Mouse (Mus musculus): Measurements from ENCODE around the gene Bap1. TPM values are rescaled to one million over a fixed set of nuclear protein-coding genes. Genes with fewer than 3 reads are reported as not detected.

Bap1 gene
- 65.6 and 92.0 TPM in 2 replicates for polyA plus RNA-seq (2012; rRNA removed)

GRCm38 (mm10) chr14:31251084-31251604 lies at the start of gene Bap1, which contains the start of gene Phf7:
TSS of gene Bap1 (plus strand) at chr14:31251450.
TSS of gene Phf7 (minus strand) at chr14:31251317.

GRCm38 (mm10) chr14:31208084-31208483 lies 43.2 kb upstream of the Bap1 start, which contains the start of gene Tnnc1:
TSS of gene Tnnc1 (plus strand) at chr14:31208312.

GRCm38 (mm10) chr14:31216846-31217245 lies 34.4 kb upstream of the Bap1 start, which contains the start of gene Nisch:
TSS of gene Nisch (minus strand) at chr14:31216946.

GRCm38 (mm10) chr14:31217666-31218065 lies 33.6 kb upstream of the Bap1 start, which contains the start of gene Sema3g:
TSS of gene Sema3g (plus strand) at chr14:31217860.

Other genes with a start within 250 kb of the Bap1 start
- 86.0 and 103 TPM in 2 replicates for gene Spcs1, start 249.8 kb upstream of the Bap1 start, polyA plus RNA-seq (2012; rRNA removed)
- gene Pbrm1, start 232.3 kb upstream of the Bap1 start, polyA plus RNA-seq (2012; rRNA removed), result 18.3 and 21.1 TPM in 2 replicates
- gene Gnl3, start 232.3 kb upstream of the Bap1 start, polyA plus RNA-seq (2012; rRNA removed), result 15.6 and 20.4 TPM in 2 replicates
- gene Smim4, start 122.5 kb upstream of the Bap1 start, polyA plus RNA-seq (2012; rRNA removed), result 37.4 and 49.0 TPM in 2 replicates
- 219 and 301 TPM in 2 replicates for gene Nt5dc2, start 120.4 kb upstream of the Bap1 start, polyA plus RNA-seq (2012; rRNA removed)
- gene Stab1, start 82.8 kb upstream of the Bap1 start, polyA plus RNA-seq (2012; rRNA removed), result 154 and 157 TPM in 2 replicates
- gene Tnnc1, start 43.1 kb upstream of the Bap1 start, polyA plus RNA-seq (2012; rRNA removed), result 0.57 and 1.1 TPM in 2 replicates
- 521 and 546 TPM in 2 replicates for gene Nisch, start 34.5 kb upstream of the Bap1 start, polyA plus RNA-seq (2012; rRNA removed)
- gene Sema3g, start 33.6 kb upstream of the Bap1 start, polyA plus RNA-seq (2012; rRNA removed), result 27.2 and 32.3 TPM in 2 replicates
- 4.6 and 4.7 TPM in 2 replicates for gene Phf7, start 133 bp upstream of the Bap1 start, polyA plus RNA-seq (2012; rRNA removed)
- 5.8 and 7.6 TPM in 2 replicates for gene Dnah1, start 72.4 kb downstream of the Bap1 start, polyA plus RNA-seq (2012; rRNA removed)
- 10.3 and 13.6 TPM in 2 replicates for gene Capn7, start 85.2 kb downstream of the Bap1 start, polyA plus RNA-seq (2012; rRNA removed)
- 33.6 and 34.0 TPM in 2 replicates for gene Sh3bp5, start 184.6 kb downstream of the Bap1 start, polyA plus RNA-seq (2012; rRNA removed)
- gene Eaf1, start 242.9 kb downstream of the Bap1 start, polyA plus RNA-seq (2012; rRNA removed), result 34.9 and 54.4 TPM in 2 replicates
- 7.1 and 7.5 TPM in 2 replicates for gene Mettl6, start 243.6 kb downstream of the Bap1 start, polyA plus RNA-seq (2012; rRNA removed)